ENCODE assay signal across 8 mouse cellular contexts in the genomic region with DNA sequence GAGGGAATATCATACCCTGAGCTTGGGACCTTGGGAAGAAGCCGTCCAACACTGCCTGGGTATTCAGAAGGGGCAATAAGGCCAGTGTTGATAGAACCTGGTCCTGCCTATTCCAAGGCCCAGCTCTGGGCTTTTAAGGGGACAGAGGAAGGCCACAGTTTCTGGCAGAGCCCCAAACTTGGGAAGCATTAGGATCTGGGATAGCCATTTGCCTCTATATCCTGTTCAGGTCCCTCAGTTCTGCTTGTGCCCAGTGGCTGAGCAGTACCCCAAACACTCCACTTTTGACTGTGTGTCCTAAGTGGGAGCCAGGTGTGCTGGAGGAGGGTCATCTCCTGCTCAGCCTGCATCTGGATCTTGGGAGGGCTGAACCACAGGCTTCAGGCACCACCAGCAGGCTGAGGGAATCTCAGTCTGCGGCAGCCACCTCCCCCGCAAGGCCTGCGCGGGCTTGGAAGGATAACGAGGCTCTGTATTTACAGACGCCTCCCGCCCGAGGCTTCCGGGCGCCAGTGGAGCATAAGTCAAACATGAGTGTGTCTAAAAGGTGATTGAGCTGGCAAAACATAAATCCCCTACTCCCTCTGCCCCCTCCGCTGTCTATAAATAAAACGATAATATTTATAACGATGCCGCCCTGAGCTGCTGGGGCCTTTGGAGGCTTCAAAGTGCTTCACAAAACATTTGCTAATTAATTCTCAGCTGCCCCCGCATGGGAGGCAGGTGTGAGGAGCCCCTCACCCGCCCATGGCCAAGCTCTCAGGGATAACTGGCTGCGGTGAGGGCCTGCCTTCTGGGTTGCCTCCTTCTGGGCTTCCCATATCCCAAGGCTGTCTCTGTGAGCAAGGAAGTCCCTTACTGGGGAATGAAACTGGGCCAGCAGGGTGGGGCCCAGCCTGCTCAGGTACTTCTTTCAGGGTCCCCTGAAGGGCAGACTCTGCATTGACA.
A peak's percentile ranks its signal among the peaks of the same experiment; 100 is the strongest.
DNase-seq lines count a peak whose midpoint lies in the region; ATAC-seq and TF ChIP-seq lines count a peak whose summit lies in the region.

No protein-coding gene starts in this region.

- H3K27me3 ChIP-seq in embryonic facial prominence, embryonic 12.5 days: no peaks in the 10 kb centered on the region
- H3K27me3 ChIP-seq in limb, embryonic 15.5 days: no peaks in the 10 kb centered on the region
- no peaks in the 10 kb centered on the region for H3K27me3 ChIP-seq in neural tube, embryonic 15.5 days (replicated peaks)

- H3K4me3 ChIP-seq in left cerebral cortex, adult 2 months: no peak overlapping the region
- no peak overlapping the region for H3K4me3 ChIP-seq in embryonic facial prominence, embryonic 12.5 days
- H3K4me3 ChIP-seq in limb, embryonic 15.5 days: no peak overlapping the region
- no peak overlapping the region for H3K4me3 ChIP-seq in neural tube, embryonic 15.5 days (replicated peaks)

- H3K4me1 ChIP-seq in embryonic facial prominence, embryonic 12.5 days: peaks cover 25% of the 10 kb centered on the region
- H3K4me1 ChIP-seq in limb, embryonic 15.5 days: peaks cover 75% of the 10 kb centered on the region
- peaks cover 41% of the 10 kb centered on the region for H3K4me1 ChIP-seq in neural tube, embryonic 15.5 days

- no peak overlapping the region for H3K4me2 ChIP-seq in embryonic facial prominence, embryonic 12.5 days (replicated peaks)
- H3K4me2 ChIP-seq in limb, embryonic 15.5 days: no peak overlapping the region
- no peak overlapping the region for H3K4me2 ChIP-seq in neural tube, embryonic 15.5 days

- H3K9ac ChIP-seq in embryonic facial prominence, embryonic 12.5 days: no peak overlapping the region
- no peak overlapping the region for H3K9ac ChIP-seq in limb, embryonic 15.5 days
- no peak overlapping the region for H3K9ac ChIP-seq in neural tube, embryonic 15.5 days (replicated peaks)

- peak; percentile 3 for TF ChIP-seq CTCF in left cerebral cortex, adult 2 months (IDR thresholded peaks at IDR 0.05)

- H3K27ac ChIP-seq in left cerebral cortex, adult 2 months: peak overlapping the region; percentile 22; the same call in 1 of the 2 replicates
- peak overlapping the region; percentile 70 for H3K27ac ChIP-seq in embryonic facial prominence, embryonic 12.5 days
- peak overlapping the region; percentile 85 for H3K27ac ChIP-seq in limb, embryonic 15.5 days
- peak overlapping the region; percentile 51 for H3K27ac ChIP-seq in neural tube, embryonic 15.5 days (replicated peaks)

- 25% methylated on average over 18 of the region's 18 CpGs for WGBS in embryonic facial prominence, embryonic 12.5 days
- 10% methylated on average over 18 of the region's 18 CpGs for WGBS in limb, embryonic 15.5 days
- 13% methylated on average over 18 of the region's 18 CpGs for WGBS in neural tube, embryonic 15.5 days

- peak; percentile 71 to 72 for DNase-seq in left cerebral cortex, adult 2 months (ENCODE audit: extremely low spot score in 1 of 2, low spot score in 2 of 2)
- no peak for DNase-seq in left cerebral cortex, adult 11 months (ENCODE audit: low spot score)
- peak; percentile 39 to 55 for DNase-seq in heart, postnatal 36 days

- ATAC-seq in embryonic facial prominence, embryonic 12.5 days (ENCODE audit: insufficient number of reproducible peaks, insufficient read depth, low FRiP score, low TSS enrichment): no peak
- ATAC-seq in limb, embryonic 15.5 days (ENCODE audit: insufficient number of reproducible peaks, low FRiP score, low TSS enrichment, low read depth): peak; percentile 19; the same call in 1 of the 2 replicates
- peak; percentile 37; the same call in 1 of the 2 replicates for ATAC-seq in neural tube, embryonic 15.5 days (ENCODE audit: low FRiP score)
- no peak for ATAC-seq in erythroid progenitor cell, adult 5-6 weeks (replicated peaks; ENCODE audit: low FRiP score, poor library complexity, severe bottlenecking)
- ATAC-seq in erythroblast, adult 5-6 weeks (replicated peaks; ENCODE audit: low FRiP score, poor library complexity, severe bottlenecking): no peak

- intact Hi-C loops in left cerebral cortex, adult 2 months (cut with DNase I): loop anchor here (5.0 kb wide), 1 partner anchor 464 kb away; no protein-coding TSS in a partner anchor
- intact Hi-C loops in heart, postnatal 36 days (cut with DNase I): loop anchor here (2.0 kb wide), 1 partner anchor 55 kb away; no protein-coding TSS in a partner anchor

- peaks cover 49% of the 10 kb centered on the region for H3K36me3 ChIP-seq in embryonic facial prominence, embryonic 12.5 days
- H3K36me3 ChIP-seq in limb, embryonic 15.5 days: peaks cover 64% of the 10 kb centered on the region
- H3K36me3 ChIP-seq in neural tube, embryonic 15.5 days: no peaks in the 10 kb centered on the region

- no peaks in the 10 kb centered on the region for H3K9me3 ChIP-seq in embryonic facial prominence, embryonic 12.5 days
- no peaks in the 10 kb centered on the region for H3K9me3 ChIP-seq in limb, embryonic 15.5 days
- no peaks in the 10 kb centered on the region for H3K9me3 ChIP-seq in neural tube, embryonic 15.5 days (replicated peaks)

Comparison
In these comparisons a context has a peak if more than half of its experiments do, and no peak if none do; other contexts are left out.
1. H3K27ac ChIP-seq: peak in every context shown above with its lines; median percentile 85 in limb, embryonic 15.5 days; 70 in embryonic facial prominence, embryonic 12.5 days; 51 in neural tube, embryonic 15.5 days; 22 in left cerebral cortex, adult 2 months.
2. ATAC-seq: peak in limb, embryonic 15.5 days (single experiment) and neural tube, embryonic 15.5 days (single experiment); none in embryonic facial prominence, embryonic 12.5 days (single experiment), erythroid progenitor cell, adult 5-6 weeks (single experiment) and erythroblast, adult 5-6 weeks (single experiment).